Mouse (Mus musculus) heart, adult 2 months (tissue): ENCODE results near the gene Tmem41a. TPM values are rescaled to one million over a fixed set of nuclear protein-coding genes. Genes with fewer than 3 reads are reported as not detected.
"Not testable (repeated sequence)": the region's sequence is repeated elsewhere in the genome, so short reads cannot be mapped to it uniquely, and the experiment has no call there.

Experiments used
- DNase-seq, 2 experiments: peaks; one replicate each; pipeline ENCODE4 v3.0.0; 2021
- H3K27ac ChIP-seq: fragments of 200-600 bp; 2 replicates; pipeline ENCODE4 v1.8.1; 2022
- H3K27me3 ChIP-seq: fragments of 200-500 bp; 2 replicates; pipeline ENCODE4 v1.6.1; 2012; ENCODE audit warnings: mild to moderate bottlenecking, low read length, inconsistent platforms, mixed read lengths; ENCODE audit not compliant: control insufficient read depth, insufficient read depth
- H3K36me3 ChIP-seq: fragments of 200-500 bp; 2 replicates; pipeline ENCODE4 v1.6.1; 2012; ENCODE audit warnings: low read length, inconsistent platforms; ENCODE audit not compliant: control insufficient read depth, insufficient read depth
- H3K4me1 ChIP-seq: fragments of 200-500 bp; 2 replicates; pipeline ENCODE4 v1.6.1; 2011; ENCODE audit warnings: low read length; ENCODE audit not compliant: control insufficient read depth, insufficient read depth
- H3K4me3 ChIP-seq: fragments of 200-600 bp; 2 replicates; pipeline ENCODE4 v1.8.1; 2022
- H3K79me2 ChIP-seq: fragments of 200-500 bp; replicated peaks from 2 replicates; pipeline ENCODE4 v1.6.1; 2012; ENCODE audit warnings: mild to moderate bottlenecking, inconsistent platforms, low read length, moderate library complexity, mixed read lengths; ENCODE audit not compliant: control insufficient read depth, insufficient read depth
- H3K9ac ChIP-seq: fragments of 200-500 bp; 2 replicates; pipeline ENCODE4 v1.6.1; 2012; ENCODE audit warnings: low read depth, mild to moderate bottlenecking, control low read depth, inconsistent platforms, low read length, mixed read lengths
- CTCF ChIP-seq: fragments of 200-600 bp; IDR thresholded peaks from 2 replicates; pipeline ENCODE4 v1.8.1; 2022; ENCODE audit warnings: antibody characterized with exemption, mild to moderate bottlenecking, moderate library complexity
- EP300 ChIP-seq: fragments of 200-500 bp; IDR thresholded peaks from 2 replicates; pipeline ENCODE4 v1.6.1; 2011; ENCODE audit warnings: low read depth, low read length, control low read depth; ENCODE audit not compliant: insufficient read depth
- POLR2A ChIP-seq: fragments of 200-500 bp; IDR thresholded peaks from 2 replicates; pipeline ENCODE4 v1.6.1; 2011; ENCODE audit warnings: mild to moderate bottlenecking, low read depth, low read length, control low read depth; ENCODE audit not compliant: insufficient read depth
- WGBS: fragments of 180-500 bp; shearing (Covaris S2); methylation state at CpG from one replicate; pipeline ENCODE4 v1.1.7; 2018; 5-methylcytosine and 5-hydroxymethylcytosine counted together
- intact Hi-C: fragments of 180-260 bp; cut with DNase I; formaldehyde crosslinking; loops from one replicate; pipeline ENCODE4 v1.15.1; 2025
- polyA plus RNA-seq: library from polyadenylated mRNA; depleted of rRNA; stranded (reverse); fragments of >200 nt; gene quantifications from 2 replicates; pipeline ENCODE4 v1.2.3, GENCODE M21; 2012
- total RNA-seq, 2 experiments: library from RNA; stranded (reverse); gene quantifications; 2 replicates each; pipeline ENCODE4 v1.2.3; 2021

Gene Tmem41a
- total and polyA plus RNA-seq, 3 experiments, result 11.8 to 16.9 (median 13.5) TPM

DNA sequence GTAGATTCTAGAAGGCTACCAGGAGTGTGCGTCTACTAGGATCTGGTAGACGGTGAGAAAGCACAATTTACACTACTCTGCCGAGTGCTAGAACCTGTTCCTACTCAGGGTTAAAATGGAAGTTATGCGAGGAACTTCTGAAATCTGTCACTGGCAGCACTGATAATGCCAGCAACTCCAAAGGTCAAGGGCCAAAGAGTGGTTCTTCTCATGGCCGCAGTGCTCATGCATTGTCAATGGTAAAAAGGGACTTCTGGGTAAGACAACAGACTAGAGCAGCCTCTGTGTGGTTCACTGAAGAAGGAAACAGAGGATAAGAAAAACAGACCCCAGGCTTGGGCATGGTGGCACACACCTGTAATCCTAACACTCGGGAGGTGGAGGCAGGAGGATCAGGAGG lies 23.2 kb upstream of the Tmem41a start:
- H3K36me3 ChIP-seq, result no peaks in the 10 kb centered on the region
- 80% methylated on average over 6 of the region's 6 CpGs for WGBS
- intact Hi-C loops, result no loop called here
- H3K4me1 ChIP-seq, result no peaks in the 10 kb centered on the region
- no peaks in the 10 kb centered on the region for H3K27me3 ChIP-seq
- no peaks in the 10 kb centered on the region for H3K79me2 ChIP-seq
- no peak for TF ChIP-seq POLR2A
- no peak for TF ChIP-seq EP300
- no peak for TF ChIP-seq CTCF
- H3K4me3 ChIP-seq, result no peak overlapping the region
- H3K9ac ChIP-seq, result no peak overlapping the region
- no peak for DNase-seq
- H3K27ac ChIP-seq, result no peak overlapping the region

DNA sequence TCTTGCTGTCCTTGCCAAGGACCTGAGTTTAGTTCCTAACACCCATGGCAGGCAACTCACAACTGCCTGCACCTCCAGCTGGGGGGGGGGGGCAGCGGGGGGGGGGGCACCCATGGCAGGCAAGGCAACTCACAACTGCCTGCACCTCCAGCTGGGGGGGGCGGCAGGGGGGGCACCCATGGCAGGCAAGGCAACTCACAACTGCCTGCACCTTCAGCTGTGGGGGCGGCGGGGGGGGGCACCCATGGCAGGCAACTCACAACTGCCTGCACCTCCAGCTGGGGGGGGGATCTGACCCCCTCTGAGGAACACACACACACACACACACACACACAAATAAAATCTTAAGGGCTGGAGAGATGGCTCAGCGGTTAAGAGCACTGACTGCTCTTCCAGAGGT lies 22.5 kb upstream of the Tmem41a start:
- no peak overlapping the region for H3K4me3 ChIP-seq
- no peak overlapping the region for H3K27ac ChIP-seq
- H3K79me2 ChIP-seq, result no peaks in the 10 kb centered on the region
- H3K9ac ChIP-seq, result no peak overlapping the region
- intact Hi-C loops, result no loop called here
- no peak for DNase-seq
- H3K4me1 ChIP-seq, result no peaks in the 10 kb centered on the region
- WGBS, result 75% methylated on average over 5 of the region's 5 CpGs
- no peaks in the 10 kb centered on the region for H3K36me3 ChIP-seq
- TF ChIP-seq EP300, result no peak
- TF ChIP-seq CTCF, result no peak
- TF ChIP-seq POLR2A, result no peak
- H3K27me3 ChIP-seq, result no peaks in the 10 kb centered on the region

DNA sequence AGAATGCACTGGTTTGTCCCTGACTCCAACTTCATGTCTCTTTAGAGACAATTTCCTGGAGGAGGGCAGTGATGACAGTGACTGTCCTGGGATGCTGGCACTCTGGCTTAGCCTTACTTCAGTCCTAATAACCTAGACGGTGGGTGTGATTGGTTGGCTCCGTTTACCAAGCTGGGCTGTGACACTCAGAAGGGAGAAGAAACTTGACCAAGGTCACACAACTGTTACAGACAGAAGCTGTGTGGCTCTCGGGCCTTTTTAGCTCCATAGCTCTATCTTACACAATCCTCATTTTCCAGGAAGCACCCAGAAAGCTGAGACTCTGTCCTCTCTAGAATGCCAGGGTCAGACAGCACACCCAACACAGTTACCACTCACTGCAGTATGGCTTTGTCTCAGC lies 18.2 kb upstream of the Tmem41a start:
- intact Hi-C loops, result no loop called here
- H3K79me2 ChIP-seq, result no peaks in the 10 kb centered on the region
- no peak overlapping the region for H3K27ac ChIP-seq
- H3K9ac ChIP-seq, result no peak overlapping the region
- TF ChIP-seq POLR2A (no peak), CTCF (no peak)
- DNase-seq, result no peak
- WGBS, result 60% methylated on average over 3 of the region's 3 CpGs
- no peaks in the 10 kb centered on the region for H3K4me1 ChIP-seq
- H3K27me3 ChIP-seq, result no peaks in the 10 kb centered on the region
- no peaks in the 10 kb centered on the region for H3K36me3 ChIP-seq
- H3K4me3 ChIP-seq, result no peak overlapping the region

DNA sequence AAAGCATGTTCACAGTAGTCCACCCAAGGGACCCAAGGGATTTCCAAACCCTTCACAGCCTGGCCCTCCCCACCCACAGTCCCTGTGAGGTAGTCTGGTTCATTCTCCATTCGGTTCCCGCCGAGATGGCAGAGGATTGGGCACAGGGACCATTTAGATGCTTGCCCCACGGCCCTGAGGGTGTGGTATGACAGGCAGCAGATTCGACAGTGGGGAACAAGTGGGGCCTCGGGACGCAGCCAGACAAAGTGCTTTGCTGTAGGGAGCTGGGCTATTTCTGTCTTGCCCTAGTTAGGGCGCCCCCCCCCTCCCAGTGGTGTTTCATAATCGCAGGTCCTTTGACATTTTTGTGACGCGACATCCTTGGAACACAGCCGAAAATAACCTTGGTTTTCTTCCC lies 8.2 kb upstream of the Tmem41a start:
- intact Hi-C loops, result no loop called here
- Histone ChIP-seq H3K36me3 (no peaks in the 10 kb centered on the region), H3K27me3 (no peaks in the 10 kb centered on the region), H3K9ac (peak overlapping the region; percentile 40; the same call in 1 of the 2 replicates), H3K4me1 (no peaks in the 10 kb centered on the region), H3K4me3 (0 out of 2 replicates have a peak overlapping the region, but pooled peaks have one; percentile 8), H3K79me2 (no peaks in the 10 kb centered on the region), H3K27ac (peak overlapping the region; percentile 40)
- peak; percentile 56 to 67 for DNase-seq
- 26% methylated on average over 12 of the region's 12 CpGs for WGBS
- TF ChIP-seq CTCF (no peak), EP300 (peak; percentile 38; the same call in 1 of the 2 replicates), POLR2A (no peak)

DNA sequence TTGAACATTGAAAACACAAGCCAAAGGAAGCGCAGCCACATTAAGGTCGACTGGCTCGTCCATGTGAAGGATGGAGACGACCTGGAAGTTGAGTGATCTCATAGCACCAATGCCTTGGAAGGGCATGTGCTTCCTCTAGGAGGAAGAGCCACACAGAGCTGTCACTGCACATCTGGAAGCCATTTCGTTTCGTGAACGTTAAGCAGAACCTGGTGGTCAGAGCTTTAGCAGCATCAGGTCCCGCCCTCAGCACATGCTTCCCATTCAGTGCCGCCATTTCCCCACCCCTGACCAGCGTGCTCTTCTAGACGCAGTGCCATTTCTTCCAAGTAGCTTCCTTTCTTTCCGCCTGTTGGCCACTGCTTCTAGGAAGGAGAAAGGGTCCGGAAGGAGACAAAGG lies 18.9 kb downstream of the Tmem41a start:
- Histone ChIP-seq H3K4me1 (no peaks in the 10 kb centered on the region), H3K36me3 (no peaks in the 10 kb centered on the region), H3K4me3 (no peak overlapping the region), H3K9ac (no peak overlapping the region), H3K27ac (no peak overlapping the region), H3K79me2 (no peaks in the 10 kb centered on the region), H3K27me3 (no peaks in the 10 kb centered on the region)
- no peak for DNase-seq
- intact Hi-C loops, result no loop called here
- 77% methylated on average over 13 of the region's 13 CpGs for WGBS
- no peak for TF ChIP-seq POLR2A
- TF ChIP-seq CTCF, result no peak
- TF ChIP-seq EP300, result no peak

GRCm38 (mm10) chr16:21916681-21917080 lies 30.7 kb downstream of the Tmem41a start:
- no peaks in the 10 kb centered on the region for H3K27me3 ChIP-seq
- intact Hi-C loops, result no loop called here
- WGBS, result 54% methylated on average over 7 of the region's 7 CpGs
- no peak overlapping the region for H3K4me3 ChIP-seq
- no peak overlapping the region for H3K9ac ChIP-seq
- DNase-seq, result peak in 1 of 2 experiments; percentile 16
- H3K27ac ChIP-seq, result no peak overlapping the region
- H3K36me3 ChIP-seq, result no peaks in the 10 kb centered on the region
- TF ChIP-seq POLR2A, result no peak
- TF ChIP-seq CTCF, result no peak
- no peak for TF ChIP-seq EP300
- no peaks in the 10 kb centered on the region for H3K79me2 ChIP-seq
- H3K4me1 ChIP-seq, result no peaks in the 10 kb centered on the region

- no peaks in the 10 kb centered on the region for H3K79me2 ChIP-seq
- no peak for DNase-seq
- intact Hi-C loops, result no loop called here
- TF ChIP-seq EP300 (no peak), POLR2A (no peak), CTCF (no peak)
- H3K4me3 ChIP-seq, result no peak overlapping the region
- WGBS, result 86% methylated on average over 6 of the region's 6 CpGs
- no peaks in the 10 kb centered on the region for H3K36me3 ChIP-seq
- no peaks in the 10 kb centered on the region for H3K27me3 ChIP-seq
- H3K27ac ChIP-seq, result no peak overlapping the region
- no peaks in the 10 kb centered on the region for H3K4me1 ChIP-seq
- H3K9ac ChIP-seq, result no peak overlapping the region
Measured at GRCm38 (mm10) chr16:21913347-21913746, 34.0 kb downstream of the Tmem41a start.

- H3K36me3 ChIP-seq, H3K27ac ChIP-seq, H3K4me3 ChIP-seq, H3K4me1 ChIP-seq, intact Hi-C loops, H3K79me2 ChIP-seq, H3K27me3 ChIP-seq, H3K9ac ChIP-seq, DNase-seq: not testable (repeated sequence)
- 59% methylated on average over 7 of the region's 8 CpGs for WGBS
Measured at GRCm38 (mm10) chr16:21908906-21909305, 38.4 kb downstream of the Tmem41a start.
